Mouse (Mus musculus) small intestine, adult 2 months (tissue): ENCODE measurements around the gene Tcfl5.

Experiments used
- CTCF ChIP-seq: fragments of 200-500 bp; IDR thresholded peaks from 2 replicates; pipeline ENCODE4 v1.5.1; 2012; ENCODE audit warnings: low read depth, mild to moderate bottlenecking, control low read depth, inconsistent platforms, low read length, moderate library complexity, mixed read lengths; ENCODE audit not compliant: insufficient replicate concordance, insufficient read length; ENCODE audit errors: extremely low read depth
- POLR2A ChIP-seq: fragments of 200-500 bp; IDR thresholded peaks from 2 replicates; pipeline ENCODE4 v1.6.1; 2012; ENCODE audit warnings: low read depth, mild to moderate bottlenecking, control low read depth, inconsistent platforms, low read length, moderate library complexity

GRCm38 (mm10) chr2:180681225-180681624, 38.7 kb upstream of the Tcfl5 start:
- TF ChIP-seq CTCF: no peak
- TF ChIP-seq POLR2A: no peak
